Mouse (Mus musculus) liver, postnatal 0 days (tissue): ENCODE measurements around the gene Slc28a1. TPM values are rescaled to one million over a fixed set of nuclear protein-coding genes. Genes with fewer than 3 reads are reported as not detected.

Source experiments
- ATAC-seq: fragments of 200-750 bp; cut with Nextera tagmentation; 2 replicates; pipeline ENCODE4 v1.8.0; 2017; ENCODE audit warnings: mild to moderate bottlenecking, moderate library complexity
- DNase-seq: peaks from one replicate; pipeline ENCODE4 v3.0.0-alpha.2; 2016
- H3K27ac ChIP-seq: fragments of 300-500 bp; sonication (generic); 2 replicates; pipeline ENCODE4 v1.5.1; 2014; ENCODE audit warnings: antibody characterized with exemption, moderate library complexity, mild to moderate bottlenecking, low read depth
- H3K27me3 ChIP-seq: fragments of 300-500 bp; sonication (generic); 2 replicates; pipeline ENCODE4 v1.6.1; 2014; ENCODE audit warnings: low read length, control low read depth, mixed read lengths; ENCODE audit not compliant: insufficient read depth
- H3K36me3 ChIP-seq: fragments of 300-500 bp; sonication (generic); replicated peaks from 2 replicates; pipeline ENCODE4 v1.6.1; 2014; ENCODE audit warnings: mild to moderate bottlenecking, control low read depth, low read length, moderate library complexity, mixed read lengths; ENCODE audit not compliant: insufficient read depth
- H3K4me1 ChIP-seq: fragments of 300-500 bp; sonication (generic); 2 replicates; pipeline ENCODE4 v1.6.1; 2014; ENCODE audit warnings: antibody characterized with exemption, mild to moderate bottlenecking, control low read depth; ENCODE audit not compliant: insufficient read depth
- H3K4me2 ChIP-seq: fragments of 300-500 bp; sonication (generic); 2 replicates; pipeline ENCODE4 v1.6.1; 2014; ENCODE audit warnings: low read depth, mild to moderate bottlenecking, low read length, moderate library complexity, mixed read lengths
- H3K4me3 ChIP-seq: fragments of 300-500 bp; sonication (generic); 2 replicates; pipeline ENCODE4 v1.5.1; 2014; ENCODE audit warnings: low read depth, low read length
- H3K9ac ChIP-seq: fragments of 300-500 bp; sonication (generic); replicated peaks from 2 replicates; pipeline ENCODE4 v1.6.1; 2014; ENCODE audit warnings: mild to moderate bottlenecking, moderate library complexity
- H3K9me3 ChIP-seq: fragments of 300-500 bp; sonication (generic); 2 replicates; pipeline ENCODE4 v1.6.1; 2016; ENCODE audit warnings: mild to moderate bottlenecking, control low read depth, low read length, mixed read lengths
- CTCF ChIP-seq: sonication (generic); IDR thresholded peaks from 2 replicates; pipeline ENCODE4 v1.5.1; 2016; ENCODE audit warnings: antibody characterized with exemption, low read depth
- EP300 ChIP-seq: IDR thresholded peaks from 2 replicates; pipeline ENCODE4 v1.6.1; 2016; ENCODE audit warnings: antibody characterized with exemption, low read depth, mild to moderate bottlenecking
- WGBS: fragments of 180-500 bp; shearing (Covaris S2); extraction: QIAGEN DNeasy Blood & Tissue Kit; methylation state at CpG from one replicate; pipeline ENCODE4 v1.1.7; 2014; ENCODE audit not compliant: insufficient replicate concordance; 5-methylcytosine and 5-hydroxymethylcytosine counted together
- polyA plus RNA-seq: library from polyadenylated mRNA; unstranded; fragments of >200 nt; fragmentation: Nextera tagmentation; extraction: Ambion mirVana; gene quantifications from 2 replicates; pipeline ENCODE4 v1.2.1, GENCODE M21; 2015

Gene Slc28a1
- polyA plus RNA-seq, 1 experiment from 2014 or later: 0.11 TPM

GRCm38 (mm10) chr7:81214153-81214907 lies 99.7 kb downstream of the Slc28a1 start:
- Histone ChIP-seq H3K4me3 (peak overlapping the region; percentile 52), H3K9me3 (no peaks in the 10 kb centered on the region), H3K9ac (peak overlapping the region; percentile 64), H3K27me3 (peaks cover 11% of the 10 kb centered on the region), H3K27ac (peak overlapping the region; percentile 88), H3K36me3 (no peaks in the 10 kb centered on the region), H3K4me1 (peaks cover 17% of the 10 kb centered on the region), H3K4me2 (peak overlapping the region; percentile 73)
- 8% methylated on average over 39 of the region's 40 CpGs for WGBS
- no peak for TF ChIP-seq CTCF
- TF ChIP-seq EP300: no peak
- DNase-seq (no peak), ATAC-seq (0 out of 2 replicates have a peak, but pooled peaks have one; percentile 7)

GRCm38 (mm10) chr7:81215950-81216349 lies 101.4 kb downstream of the Slc28a1 start:
- no peak for DNase-seq
- WGBS: 95% methylated on average over 1 of the region's 1 CpGs
- no peak overlapping the region for H3K4me3 ChIP-seq
- H3K27ac ChIP-seq: no peak overlapping the region
- ATAC-seq: no peak
- H3K4me2 ChIP-seq: no peak overlapping the region
- H3K36me3 ChIP-seq: no peaks in the 10 kb centered on the region
- H3K4me1 ChIP-seq: peaks cover 22% of the 10 kb centered on the region
- H3K9ac ChIP-seq: no peak overlapping the region
- peaks cover 11% of the 10 kb centered on the region for H3K27me3 ChIP-seq
- TF ChIP-seq EP300 (no peak), CTCF (no peak)
- no peaks in the 10 kb centered on the region for H3K9me3 ChIP-seq

- TF ChIP-seq CTCF (no peak), EP300 (no peak)
- no peaks in the 10 kb centered on the region for H3K9me3 ChIP-seq
- WGBS: 66% methylated on average over 7 of the region's 7 CpGs
- H3K27ac ChIP-seq: peak overlapping the region; percentile 55
- no peak overlapping the region for H3K9ac ChIP-seq
- H3K4me1 ChIP-seq: peaks cover 12% of the 10 kb centered on the region
- H3K36me3 ChIP-seq: no peaks in the 10 kb centered on the region
- H3K27me3 ChIP-seq: no peaks in the 10 kb centered on the region
- H3K4me2 ChIP-seq: no peak overlapping the region
- peak; percentile 63; the same call in 1 of the 2 replicates for ATAC-seq
- no peak overlapping the region for H3K4me3 ChIP-seq
- DNase-seq: no peak
These were observed 104.7 kb downstream of the Slc28a1 start for GRCm38 (mm10) chr7:81219321-81219720.

Other genes starting within 250 kb of the Slc28a1 start
- gene Wdr73, start 213.5 kb upstream of the Slc28a1 start, polyA plus RNA-seq: 10.1 and 13.6 TPM in 2 replicates
- 1.4 and 1.7 TPM in 2 replicates for gene Nmb, start 209.7 kb upstream of the Slc28a1 start, polyA plus RNA-seq
- 82.0 and 89.4 TPM in 2 replicates for gene Sec11a, start 167.0 kb upstream of the Slc28a1 start, polyA plus RNA-seq
- 3.1 and 4.3 TPM in 2 replicates for gene Zfp592, start 121.1 kb upstream of the Slc28a1 start, polyA plus RNA-seq
- gene Alpk3, start 57.2 kb upstream of the Slc28a1 start, polyA plus RNA-seq: 0.08 and 0.26 TPM in 2 replicates
- gene Pde8a, start 98.8 kb downstream of the Slc28a1 start, polyA plus RNA-seq: 3.1 and 3.4 TPM in 2 replicates
- 684 and 710 TPM in 2 replicates for gene Rps17, start 230.5 kb downstream of the Slc28a1 start, polyA plus RNA-seq